Mouse (Mus musculus) forebrain, embryonic 11.5 days (tissue): Measurements from ENCODE around the gene Syna. TPM values are rescaled to one million over a fixed set of nuclear protein-coding genes. Genes with fewer than 3 reads are reported as not detected.

Experiments
- ATAC-seq: fragments of 200-750 bp; cut with Nextera tagmentation; replicated peaks from 2 replicates; pipeline ENCODE4 v1.8.0; 2017; ENCODE audit warnings: moderate TSS enrichment; ENCODE audit not compliant: low FRiP score
- DNase-seq: peaks from one replicate; pipeline ENCODE4 v3.0.0-alpha.2; 2017; ENCODE audit warnings: low spot score
- H3K27ac ChIP-seq: fragments of 300-500 bp; sonication (generic); 2 replicates; pipeline ENCODE4 v1.5.1; 2014; ENCODE audit warnings: low read depth, low read length
- H3K27me3 ChIP-seq: fragments of 300-500 bp; sonication (generic); 2 replicates; pipeline ENCODE4 v1.6.1; 2014; ENCODE audit warnings: mild to moderate bottlenecking, low read length, mixed read lengths; ENCODE audit not compliant: control insufficient read depth, insufficient read depth
- H3K36me3 ChIP-seq: fragments of 300-500 bp; sonication (generic); 2 replicates; pipeline ENCODE4 v1.6.1; 2014; ENCODE audit warnings: mild to moderate bottlenecking, low read length, moderate library complexity, mixed read lengths; ENCODE audit not compliant: control insufficient read depth, insufficient read depth
- H3K4me1 ChIP-seq: fragments of 300-500 bp; sonication (generic); replicated peaks from 2 replicates; pipeline ENCODE4 v1.6.1; 2014; ENCODE audit warnings: low read length, mixed read lengths; ENCODE audit not compliant: control insufficient read depth, insufficient read depth
- H3K4me2 ChIP-seq: fragments of 300-500 bp; sonication (generic); 2 replicates; pipeline ENCODE4 v1.6.1; 2014; ENCODE audit warnings: low read depth, mild to moderate bottlenecking, low read length, moderate library complexity, mixed read lengths; ENCODE audit not compliant: severe bottlenecking
- H3K4me3 ChIP-seq: fragments of 300-500 bp; sonication (generic); 2 replicates; pipeline ENCODE4 v1.5.1; 2014; ENCODE audit warnings: low read depth, low read length
- H3K9ac ChIP-seq: fragments of 300-500 bp; sonication (generic); 2 replicates; pipeline ENCODE4 v1.6.1; 2014; ENCODE audit warnings: low read length
- H3K9me3 ChIP-seq: fragments of 300-500 bp; sonication (generic); 2 replicates; pipeline ENCODE4 v1.6.1; 2016; ENCODE audit warnings: low read length, mixed read lengths; ENCODE audit not compliant: control insufficient read depth
- WGBS: fragments of 180-500 bp; shearing (Covaris S2); extraction: QIAGEN DNeasy Blood & Tissue Kit; methylation state at CpG from one replicate; pipeline ENCODE4 v1.1.7; 2014; 5-methylcytosine and 5-hydroxymethylcytosine counted together
- polyA plus RNA-seq: library from polyadenylated mRNA; unstranded; fragments of >200 nt; fragmentation: Nextera tagmentation; extraction: Ambion mirVana; gene quantifications from 2 replicates; pipeline ENCODE4 v1.2.1, GENCODE M21; 2014

The Syna gene
- not detected in 2 replicates for polyA plus RNA-seq

DNA sequence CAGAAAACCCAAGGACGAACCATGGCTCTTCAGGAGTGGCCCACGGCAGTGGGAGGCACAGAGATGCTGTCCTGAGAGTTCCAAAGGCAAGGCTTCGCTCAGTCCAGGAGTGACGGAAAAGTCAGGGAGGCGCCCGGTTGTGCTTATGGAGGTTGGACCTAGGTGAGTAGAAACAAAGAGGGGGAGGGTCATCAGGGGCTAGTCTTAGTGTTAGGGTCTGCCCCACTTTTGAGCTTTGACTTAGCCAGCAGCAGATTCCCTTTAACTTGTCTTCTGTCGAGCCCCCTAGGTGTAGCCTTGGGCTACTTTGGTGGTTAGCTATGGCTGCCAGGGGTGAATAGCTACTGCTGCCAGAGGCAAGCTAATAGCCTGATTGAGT, at the start of gene Syna:
Syna (minus strand) TSS at position 101 of the 379 bp plus-strand sequence.
- DNase-seq: no peak
- Histone ChIP-seq H3K4me2 (no peak within 1 kb of the TSS), H3K9ac (no peak within 1 kb of the TSS), H3K9me3 (no peaks in the 10 kb centered on the region), H3K4me1 (peaks cover 6% of the 10 kb centered on the region; the same call in 1 of the 2 replicates), H3K36me3 (no peaks in the 10 kb centered on the region), H3K27ac (no peak within 1 kb of the TSS), H3K4me3 (no peak within 1 kb of the TSS), H3K27me3 (no peaks in the 10 kb centered on the region)
- WGBS: 88% methylated on average over 7 of the region's 7 CpGs
- ATAC-seq: no peak

DNA sequence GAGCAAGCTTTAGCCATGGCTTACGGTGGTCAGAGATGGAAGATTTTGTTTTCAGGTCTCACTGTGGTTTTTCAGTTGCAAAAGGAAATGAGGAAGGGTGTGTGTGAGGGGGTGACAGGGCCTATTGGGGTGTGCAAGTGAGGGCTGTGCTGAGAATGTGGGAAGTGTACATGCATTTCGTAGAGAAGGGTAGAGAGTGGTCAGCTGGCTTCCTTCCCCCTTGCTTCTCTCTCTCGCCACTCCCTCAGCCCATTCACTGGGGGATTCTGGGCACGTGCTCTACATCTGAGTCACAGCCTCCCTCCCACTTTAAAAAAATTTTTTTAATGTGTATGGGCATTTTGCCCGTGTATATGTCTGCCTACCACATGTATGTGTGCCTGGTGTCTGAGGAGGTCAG, 47.1 kb upstream of the Syna start:
- H3K27ac ChIP-seq: no peak overlapping the region

DNA sequence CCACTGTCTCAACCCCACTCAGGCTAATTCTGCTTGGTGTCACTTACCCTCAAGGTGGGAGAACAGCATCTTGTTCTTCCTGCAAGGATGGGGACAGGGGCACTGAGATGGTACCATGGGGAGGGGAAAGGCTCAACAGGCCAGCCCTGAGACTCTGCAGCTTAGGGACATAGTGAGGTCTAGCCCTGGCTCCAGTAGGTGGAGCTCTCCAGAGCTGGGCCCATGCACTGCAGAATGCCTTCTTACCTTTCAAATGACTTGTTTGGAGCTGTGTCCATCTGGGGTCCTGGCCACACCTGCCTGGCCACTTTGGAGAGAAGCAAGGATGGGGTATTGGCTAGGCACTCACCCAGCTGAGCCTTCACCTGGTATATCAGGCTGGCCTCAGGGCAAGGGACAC, 46.3 kb upstream of the Syna start:
- Histone ChIP-seq H3K4me1 (no peaks in the 10 kb centered on the region), H3K9ac (no peak overlapping the region), H3K9me3 (no peaks in the 10 kb centered on the region), H3K4me2 (no peak overlapping the region), H3K27ac (no peak overlapping the region), H3K36me3 (no peaks in the 10 kb centered on the region), H3K27me3 (no peaks in the 10 kb centered on the region), H3K4me3 (no peak overlapping the region)
- no peak for DNase-seq
- ATAC-seq: no peak

More for the DNA sequence above, 47.1 kb upstream of the Syna start:
- Histone ChIP-seq H3K4me3 (no peak overlapping the region), H3K27me3 (no peaks in the 10 kb centered on the region), H3K4me2 (no peak overlapping the region), H3K9me3 (no peaks in the 10 kb centered on the region), H3K9ac (no peak overlapping the region), H3K36me3 (no peaks in the 10 kb centered on the region), H3K4me1 (no peaks in the 10 kb centered on the region)
- DNase-seq (no peak), ATAC-seq (no peak)
- WGBS: 74% methylated on average over 5 of the region's 5 CpGs

DNA sequence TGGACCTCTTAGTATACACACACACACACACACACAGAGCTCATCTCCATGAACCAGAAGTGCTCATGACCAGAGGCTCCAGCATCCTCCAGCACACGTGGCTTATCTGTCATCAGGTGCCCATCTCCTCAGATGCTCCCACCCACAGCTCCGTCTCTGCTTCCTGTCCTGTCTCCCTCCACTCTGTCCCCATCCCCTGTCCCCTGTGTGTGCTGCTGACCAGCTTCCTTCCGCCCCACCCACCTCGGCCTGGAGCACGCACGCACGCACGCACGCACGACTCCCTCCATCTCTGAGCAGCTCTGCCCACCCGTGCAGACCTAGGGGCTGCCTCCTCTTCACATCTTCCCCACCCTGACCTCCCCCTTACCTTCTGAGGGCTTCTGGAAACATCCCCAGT, 44.4 kb upstream of the Syna start:
- DNase-seq (no peak), ATAC-seq (no peak)
- H3K9ac ChIP-seq: no peak overlapping the region
- no peaks in the 10 kb centered on the region for H3K4me1 ChIP-seq
- H3K36me3 ChIP-seq: 0 out of 2 replicates have a peak, but pooled peaks cover 3% of the 10 kb centered on the region
- H3K4me2 ChIP-seq: no peak overlapping the region
- H3K4me3 ChIP-seq: no peak overlapping the region
- no peaks in the 10 kb centered on the region for H3K27me3 ChIP-seq
- no peak overlapping the region for H3K27ac ChIP-seq
- WGBS: 89% methylated on average over 11 of the region's 11 CpGs
- H3K9me3 ChIP-seq: no peaks in the 10 kb centered on the region

DNA sequence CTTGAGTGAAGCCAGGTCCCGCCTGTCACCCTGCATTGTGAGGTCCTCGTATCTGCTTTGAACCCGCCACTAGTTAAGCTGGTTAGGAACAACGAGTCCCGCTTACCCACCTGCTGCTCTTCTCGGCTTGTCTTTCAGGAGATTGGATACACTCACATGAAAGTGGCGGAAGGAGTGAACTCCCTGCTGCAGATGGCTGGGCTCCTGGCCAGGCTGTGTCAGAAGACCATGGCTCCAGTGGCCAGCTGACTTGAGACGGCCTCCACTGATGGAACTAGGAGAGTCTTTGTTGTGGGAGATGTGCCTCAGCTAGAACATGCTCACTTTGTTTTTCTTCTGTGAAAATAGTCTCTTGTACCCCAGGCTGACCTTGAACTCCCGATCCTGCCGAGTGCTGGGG, 37.7 kb upstream of the Syna start:
- DNase-seq: no peak
- Histone ChIP-seq H3K9ac (no peak overlapping the region), H3K27me3 (no peaks in the 10 kb centered on the region), H3K4me3 (no peak overlapping the region), H3K9me3 (no peaks in the 10 kb centered on the region), H3K36me3 (peaks cover 6% of the 10 kb centered on the region; the same call in 1 of the 2 replicates), H3K27ac (no peak overlapping the region), H3K4me2 (no peak overlapping the region), H3K4me1 (no peaks in the 10 kb centered on the region)
- 90% methylated on average over 10 of the region's 10 CpGs for WGBS
- ATAC-seq: no peak

DNA sequence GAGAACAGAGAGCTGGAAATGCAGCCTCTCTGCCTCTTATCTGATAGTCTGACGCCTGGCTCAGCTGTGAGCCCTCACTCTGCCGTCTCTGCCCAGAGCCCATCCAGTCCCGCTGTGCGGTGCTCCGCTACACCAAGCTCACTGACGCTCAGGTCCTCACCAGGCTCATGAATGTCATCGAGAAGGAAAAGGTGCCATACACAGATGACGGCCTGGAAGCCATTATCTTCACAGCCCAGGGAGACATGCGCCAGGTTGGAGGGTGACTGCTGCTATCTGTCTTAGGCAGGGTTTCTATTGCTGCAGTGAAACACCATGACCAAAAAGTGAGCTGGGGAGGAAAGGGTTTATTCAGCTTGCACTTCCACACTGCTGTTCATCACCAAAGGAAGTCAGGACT, 33.1 kb upstream of the Syna start:
- WGBS: 89% methylated on average over 9 of the region's 9 CpGs
- Histone ChIP-seq H3K9me3 (no peaks in the 10 kb centered on the region), H3K27ac (no peak overlapping the region), H3K4me2 (no peak overlapping the region), H3K4me1 (no peaks in the 10 kb centered on the region), H3K4me3 (no peak overlapping the region), H3K36me3 (peaks cover 9% of the 10 kb centered on the region; the same call in 1 of the 2 replicates), H3K27me3 (no peaks in the 10 kb centered on the region), H3K9ac (no peak overlapping the region)
- DNase-seq: no peak
- no peak for ATAC-seq

DNA sequence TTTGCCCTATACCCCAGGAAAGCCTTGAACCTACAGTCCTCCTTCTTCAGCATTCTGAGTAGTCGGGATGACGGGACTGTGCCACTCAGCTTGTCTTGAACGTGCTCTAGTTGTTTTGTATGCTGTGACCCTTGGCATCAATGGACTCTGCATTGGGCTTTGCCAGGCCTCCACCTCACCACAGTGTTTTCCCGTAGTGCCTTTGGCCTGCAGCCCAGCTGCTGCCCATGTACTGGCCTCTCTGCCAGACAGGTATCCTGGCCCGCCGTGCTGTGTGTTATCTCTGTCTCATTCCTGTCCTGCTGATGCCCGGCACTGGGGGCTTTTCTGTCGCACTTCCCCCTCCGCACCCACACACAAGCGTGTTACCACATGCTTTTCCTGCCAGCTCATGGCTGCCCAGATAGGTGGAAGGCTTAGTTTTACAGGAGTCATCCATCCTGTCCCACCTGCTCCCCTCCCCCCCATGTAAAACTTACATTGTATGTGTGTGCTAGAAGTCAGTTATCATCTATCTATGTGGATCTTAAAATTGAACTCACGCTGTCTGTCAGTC, 32.1 kb upstream of the Syna start:
- H3K27me3 ChIP-seq: no peaks in the 10 kb centered on the region
- DNase-seq (no peak), ATAC-seq (no peak)
- H3K9me3 ChIP-seq: no peaks in the 10 kb centered on the region
- 98% methylated on average over 11 of the region's 11 CpGs for WGBS
- H3K4me3 ChIP-seq: no peak overlapping the region
- no peak overlapping the region for H3K4me2 ChIP-seq
- no peak overlapping the region for H3K27ac ChIP-seq
- H3K4me1 ChIP-seq: no peaks in the 10 kb centered on the region
- no peak overlapping the region for H3K9ac ChIP-seq
- peaks cover 9% of the 10 kb centered on the region; the same call in 1 of the 2 replicates for H3K36me3 ChIP-seq

DNA sequence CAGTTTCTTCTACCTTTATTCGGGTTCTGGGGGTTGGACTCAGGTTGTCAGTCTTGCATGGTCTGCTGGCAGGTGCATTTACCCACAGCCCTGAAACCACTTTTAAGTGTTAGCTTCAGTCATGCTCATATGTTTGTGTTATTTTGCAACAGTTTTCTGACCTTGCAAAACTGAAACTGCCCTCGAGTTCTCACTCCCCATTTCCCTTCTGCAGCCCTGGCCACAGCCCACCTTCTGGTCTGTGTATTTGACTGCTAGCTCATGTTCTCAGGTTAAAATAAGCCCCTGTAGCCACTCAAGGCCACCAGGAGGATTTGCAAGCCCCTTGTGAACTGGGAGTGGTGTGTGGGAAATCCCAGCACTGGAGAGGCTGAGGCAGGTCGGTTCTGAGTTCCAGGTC, 29.9 kb upstream of the Syna start:
- Histone ChIP-seq H3K27ac (no peak overlapping the region), H3K9me3 (no peaks in the 10 kb centered on the region), H3K36me3 (peaks cover 6% of the 10 kb centered on the region; the same call in 1 of the 2 replicates), H3K9ac (no peak overlapping the region), H3K27me3 (no peaks in the 10 kb centered on the region), H3K4me2 (no peak overlapping the region), H3K4me3 (no peak overlapping the region), H3K4me1 (no peaks in the 10 kb centered on the region)
- DNase-seq: no peak
- WGBS: 96% methylated on average over 3 of the region's 3 CpGs
- ATAC-seq: no peak

DNA sequence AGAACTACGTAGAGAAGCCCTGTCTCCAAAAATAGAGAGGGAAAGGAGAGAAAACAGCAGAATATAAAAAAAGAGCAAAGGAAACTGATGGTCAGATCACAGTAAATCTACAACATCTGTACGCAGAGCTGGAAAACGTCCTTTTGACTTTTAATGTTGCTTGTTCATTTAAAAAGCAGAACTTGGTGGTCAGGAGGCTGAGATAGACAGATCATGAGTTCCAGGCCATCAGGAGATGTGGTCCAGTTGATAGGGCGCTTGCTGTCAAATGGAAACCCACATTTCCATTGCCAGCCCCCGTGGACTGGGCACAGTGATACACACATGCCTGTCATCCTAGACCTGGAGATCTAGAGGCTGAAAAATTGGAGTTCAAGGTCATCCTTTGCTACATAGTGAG, 24.8 kb upstream of the Syna start:
- Histone ChIP-seq H3K4me3 (no peak overlapping the region), H3K4me1 (peaks cover 5% of the 10 kb centered on the region), H3K4me2 (no peak overlapping the region), H3K27me3 (no peaks in the 10 kb centered on the region), H3K36me3 (no peaks in the 10 kb centered on the region; the same call in 1 of the 2 replicates), H3K9ac (no peak overlapping the region), H3K27ac (no peak overlapping the region), H3K9me3 (no peaks in the 10 kb centered on the region)
- DNase-seq: no peak
- 93% methylated on average over 5 of the region's 5 CpGs for WGBS
- no peak for ATAC-seq
